Mouse (Mus musculus) bone marrow macrophage, adult 2 months (primary cell): ENCODE results near the gene Ltbr.

ENCODE experiments used
- CTCF ChIP-seq: IDR thresholded peaks from 2 replicates; pipeline ENCODE4 v1.5.1; 2012; ENCODE audit warnings: low read depth, mild to moderate bottlenecking, low read length, moderate library complexity
- POLR2A ChIP-seq: IDR thresholded peaks from 2 replicates; pipeline ENCODE4 v1.6.1; 2012; ENCODE audit warnings: mild to moderate bottlenecking, low read depth, low read length, borderline replicate concordance

- TF ChIP-seq CTCF (no peak), POLR2A (no peak)
These were observed 28.9 kb downstream of the Ltbr start for GRCm38 (mm10) chr6:125284751-125285150.
